In genomic region chr15:43364496-43364895, GRCm38 (mm10) we compare ENCODE assay signal across 17 mouse cellular contexts.
DNase-seq lines count a peak whose midpoint lies in the region; ATAC-seq and TF ChIP-seq lines count a peak whose summit lies in the region.
"Had no signal": no experiment of that assay in that cellular context is flagged by ENCODE, and none has a peak within 500 bp of the region (broad histone marks: within the 10 kb centered on the region; RNA-seq: fewer than 3 reads in every experiment).

No protein-coding gene starts in this region.

- no peak for TF ChIP-seq POLR2A in cerebellum, adult 2 months (IDR thresholded peaks at IDR 0.05; ENCODE audit: borderline replicate concordance, insufficient read depth, low read length)

- H3K36me3 ChIP-seq in embryonic facial prominence, embryonic 11.5 days (replicated peaks; ENCODE audit: control insufficient read depth, insufficient read depth, low read depth, low read length): no peaks in the 10 kb centered on the region
- no peaks in the 10 kb centered on the region for H3K36me3 ChIP-seq in embryonic facial prominence, embryonic 10.5 days (replicated peaks)
- no peaks in the 10 kb centered on the region for H3K36me3 ChIP-seq in midbrain, embryonic 15.5 days (replicated peaks)
- no peaks in the 10 kb centered on the region for H3K36me3 ChIP-seq in midbrain, embryonic 13.5 days
- H3K36me3 ChIP-seq: embryonic facial prominence, embryonic 13.5 days; liver, embryonic 15.5 days; neural tube, embryonic 15.5 days had no signal

- WGBS in embryonic facial prominence, embryonic 11.5 days: 73% methylated on average over 4 of the region's 4 CpGs
- 82% methylated on average over 4 of the region's 4 CpGs for WGBS in embryonic facial prominence, embryonic 10.5 days
- 70% methylated on average over 4 of the region's 4 CpGs for WGBS in midbrain, embryonic 15.5 days
- WGBS in midbrain, embryonic 13.5 days: 83% methylated on average over 4 of the region's 4 CpGs
- 62% methylated on average over 4 of the region's 4 CpGs for WGBS in cerebellum, adult 2 months

- ATAC-seq in embryonic facial prominence, embryonic 11.5 days (replicated peaks; ENCODE audit: insufficient number of reproducible peaks, low FRiP score, low TSS enrichment, low read depth): no peak
- peak; percentile 84; the same call in 1 of the 2 replicates for ATAC-seq in midbrain, embryonic 15.5 days (replicated peaks)
- no peak for ATAC-seq in midbrain, embryonic 13.5 days

- no peaks in the 10 kb centered on the region for H3K4me1 ChIP-seq in embryonic facial prominence, embryonic 11.5 days (ENCODE audit: control insufficient read depth, insufficient read depth, low read length)
- H3K4me1 ChIP-seq in embryonic facial prominence, embryonic 10.5 days: no peaks in the 10 kb centered on the region
- H3K4me1 ChIP-seq in midbrain, embryonic 15.5 days: no peaks in the 10 kb centered on the region
- H3K4me1 ChIP-seq in midbrain, embryonic 13.5 days (replicated peaks): no peaks in the 10 kb centered on the region
- no peaks in the 10 kb centered on the region for H3K4me1 ChIP-seq in cerebellum, adult 2 months (ENCODE audit: control insufficient read depth, insufficient read depth, low read length)
- H3K4me1 ChIP-seq: embryonic facial prominence, embryonic 13.5 days; liver, embryonic 15.5 days; neural tube, embryonic 15.5 days had no signal

- no peaks in the 10 kb centered on the region for H3K9me3 ChIP-seq in embryonic facial prominence, embryonic 11.5 days (replicated peaks; ENCODE audit: control insufficient read depth, low read length)
- H3K9me3 ChIP-seq in embryonic facial prominence, embryonic 10.5 days: no peaks in the 10 kb centered on the region
- no peaks in the 10 kb centered on the region for H3K9me3 ChIP-seq in midbrain, embryonic 15.5 days
- H3K9me3 ChIP-seq in midbrain, embryonic 13.5 days: no peaks in the 10 kb centered on the region
- H3K9me3 ChIP-seq: embryonic facial prominence, embryonic 13.5 days; liver, embryonic 15.5 days; neural tube, embryonic 15.5 days had no signal

- no peak for TF ChIP-seq CTCF in cerebellum, adult 2 months (IDR thresholded peaks at IDR 0.05; ENCODE audit: borderline replicate concordance, insufficient read depth, low read depth, low read length)

- no peak overlapping the region for H3K9ac ChIP-seq in embryonic facial prominence, embryonic 11.5 days (replicated peaks; ENCODE audit: low read length)
- no peak overlapping the region for H3K9ac ChIP-seq in midbrain, embryonic 15.5 days
- H3K9ac ChIP-seq in midbrain, embryonic 13.5 days (replicated peaks): no peak overlapping the region
- H3K9ac ChIP-seq: embryonic facial prominence, embryonic 13.5 days; liver, embryonic 15.5 days; neural tube, embryonic 15.5 days had no signal

- DNase-seq in embryonic facial prominence, embryonic 11.5 days (ENCODE audit: low spot score): peak; percentile 22
- no peak for DNase-seq in embryonic facial prominence, embryonic 10.5 days (ENCODE audit: low spot score)
- DNase-seq in layer of hippocampus, postnatal 14 days (ENCODE audit: low spot score in 2 of 2): peak; percentile 5 to 17
- DNase-seq in right cerebral cortex, postnatal 25 days: peak; percentile 5
- DNase-seq in cerebellum, adult 2 months: no peak
- DNase-seq in kidney, adult 8-10 months: no peak
- DNase-seq: adrenal gland, adult 2 months; gastrocnemius, postnatal 25 days; heart, postnatal 14 days; kidney, adult 11 months; spleen, adult 18-20 months; thymus, adult 18-20 months had no signal

- H3K4me3 ChIP-seq in embryonic facial prominence, embryonic 11.5 days (ENCODE audit: low read depth, low read length): no peak overlapping the region
- H3K4me3 ChIP-seq in embryonic facial prominence, embryonic 10.5 days: no peak overlapping the region
- H3K4me3 ChIP-seq in midbrain, embryonic 15.5 days: no peak overlapping the region
- H3K4me3 ChIP-seq in midbrain, embryonic 13.5 days (replicated peaks): no peak overlapping the region
- H3K4me3 ChIP-seq in cerebellum, adult 2 months (replicated peaks; ENCODE audit: insufficient read depth, low read depth, low read length): no peak overlapping the region
- H3K4me3 ChIP-seq: embryonic facial prominence, embryonic 13.5 days; liver, embryonic 15.5 days; neural tube, embryonic 15.5 days had no signal

- H3K27ac ChIP-seq in embryonic facial prominence, embryonic 11.5 days (replicated peaks; ENCODE audit: low read depth, low read length): no peak overlapping the region
- no peak overlapping the region for H3K27ac ChIP-seq in embryonic facial prominence, embryonic 10.5 days (replicated peaks)
- no peak overlapping the region for H3K27ac ChIP-seq in midbrain, embryonic 15.5 days
- no peak overlapping the region for H3K27ac ChIP-seq in midbrain, embryonic 13.5 days
- no peak overlapping the region for H3K27ac ChIP-seq in cerebellum, adult 2 months (ENCODE audit: insufficient read depth, low read length)
- H3K27ac ChIP-seq: embryonic facial prominence, embryonic 13.5 days; liver, embryonic 15.5 days; neural tube, embryonic 15.5 days had no signal

- H3K27me3 ChIP-seq in embryonic facial prominence, embryonic 11.5 days (ENCODE audit: control insufficient read depth, insufficient read depth, low read length): no peaks in the 10 kb centered on the region
- no peaks in the 10 kb centered on the region for H3K27me3 ChIP-seq in embryonic facial prominence, embryonic 10.5 days (replicated peaks; ENCODE audit: low read depth, poor library complexity, severe bottlenecking)
- no peaks in the 10 kb centered on the region for H3K27me3 ChIP-seq in midbrain, embryonic 15.5 days (replicated peaks)
- H3K27me3 ChIP-seq in midbrain, embryonic 13.5 days: no peaks in the 10 kb centered on the region
- no peaks in the 10 kb centered on the region for H3K27me3 ChIP-seq in cerebellum, adult 2 months (ENCODE audit: control insufficient read depth, insufficient read depth, low read length)
- H3K27me3 ChIP-seq: embryonic facial prominence, embryonic 13.5 days; liver, embryonic 15.5 days; neural tube, embryonic 15.5 days had no signal

- no peak overlapping the region for H3K4me2 ChIP-seq in embryonic facial prominence, embryonic 11.5 days (ENCODE audit: low read depth, low read length)
- no peak overlapping the region for H3K4me2 ChIP-seq in midbrain, embryonic 15.5 days
- no peak overlapping the region for H3K4me2 ChIP-seq in midbrain, embryonic 13.5 days (replicated peaks)
- H3K4me2 ChIP-seq: embryonic facial prominence, embryonic 13.5 days; liver, embryonic 15.5 days; neural tube, embryonic 15.5 days had no signal

Comparison
In these comparisons a context has a peak if more than half of its experiments do, and no peak if none do; other contexts are left out.
1. DNase-seq: peak in embryonic facial prominence, embryonic 11.5 days (single experiment), layer of hippocampus, postnatal 14 days (2 of 2) and right cerebral cortex, postnatal 25 days (single experiment); none in embryonic facial prominence, embryonic 10.5 days (single experiment), cerebellum, adult 2 months (0 of 2) and kidney, adult 8-10 months (0 of 2).